Mouse (Mus musculus) stomach, postnatal 0 days (tissue): ENCODE results near the gene Stk4. TPM values are rescaled to one million over a fixed set of nuclear protein-coding genes. Genes with fewer than 3 reads are reported as not detected.

ENCODE experiments used
- ATAC-seq: fragments of 200-750 bp; cut with Nextera tagmentation; 2 replicates; pipeline ENCODE4 v1.8.0; 2017; ENCODE audit not compliant: low FRiP score, low TSS enrichment
- DNase-seq: peaks from one replicate; pipeline ENCODE4 v3.0.0-alpha.2; 2016; ENCODE audit warnings: low spot score
- H3K27ac ChIP-seq: fragments of 300-500 bp; sonication (generic); replicated peaks from 2 replicates; pipeline ENCODE4 v1.5.1; 2014; ENCODE audit warnings: mild to moderate bottlenecking, control low read depth
- H3K27me3 ChIP-seq: fragments of 300-500 bp; sonication (generic); 2 replicates; pipeline ENCODE4 v1.6.1; 2014; ENCODE audit warnings: low read length; ENCODE audit not compliant: control insufficient read depth, insufficient read depth
- H3K36me3 ChIP-seq: fragments of 300-500 bp; sonication (generic); 2 replicates; pipeline ENCODE4 v1.6.1; 2014; ENCODE audit warnings: low read length, mixed read lengths; ENCODE audit not compliant: control insufficient read depth, insufficient read depth
- H3K4me1 ChIP-seq: fragments of 300-500 bp; sonication (generic); replicated peaks from 2 replicates; pipeline ENCODE4 v1.6.1; 2014; ENCODE audit warnings: antibody characterized with exemption; ENCODE audit not compliant: control insufficient read depth, insufficient read depth
- H3K4me2 ChIP-seq: fragments of 300-500 bp; sonication (generic); replicated peaks from 2 replicates; pipeline ENCODE4 v1.6.1; 2014; ENCODE audit warnings: low read depth, mild to moderate bottlenecking, control low read depth, moderate library complexity
- H3K4me3 ChIP-seq: fragments of 300-500 bp; sonication (generic); 2 replicates; pipeline ENCODE4 v1.5.1; 2014; ENCODE audit warnings: low read depth, low read length, control low read depth
- H3K9ac ChIP-seq: fragments of 300-500 bp; sonication (generic); 2 replicates; pipeline ENCODE4 v1.6.1; 2014; ENCODE audit warnings: mild to moderate bottlenecking, low read length, control low read depth, mixed read lengths
- H3K9me3 ChIP-seq: fragments of 300-500 bp; sonication (generic); 2 replicates; pipeline ENCODE4 v1.6.1; 2016; ENCODE audit warnings: low read length; ENCODE audit not compliant: control insufficient read depth
- CTCF ChIP-seq: IDR thresholded peaks from 2 replicates; pipeline ENCODE4 v1.5.1; 2016; ENCODE audit warnings: antibody characterized with exemption, low read depth, mild to moderate bottlenecking, moderate library complexity
- EP300 ChIP-seq: optimal IDR thresholded peaks from 2 replicates; pipeline ENCODE3; 2016; ENCODE audit warnings: antibody characterized with exemption
- WGBS: fragments of 180-500 bp; shearing (Covaris S2); extraction: QIAGEN DNeasy Blood & Tissue Kit; methylation state at CpG from one replicate; pipeline ENCODE4 v1.1.7; 2014; 5-methylcytosine and 5-hydroxymethylcytosine counted together
- polyA plus RNA-seq: library from polyadenylated mRNA; unstranded; fragments of >200 nt; fragmentation: Nextera tagmentation; extraction: Ambion mirVana; gene quantifications from 2 replicates; pipeline ENCODE4 v1.2.1, GENCODE M21; 2015

Stk4 gene
- polyA plus RNA-seq, 1 experiment from 2014 or later = 13.6 TPM

GRCm38 (mm10) chr2:164108501-164108900, 38.4 kb downstream of the Stk4 start:
- no peak for TF ChIP-seq EP300
- no peak overlapping the region for H3K4me3 ChIP-seq
- no peak overlapping the region for H3K27ac ChIP-seq
- DNase-seq = no peak
- H3K9ac ChIP-seq = no peak overlapping the region
- no peaks in the 10 kb centered on the region for H3K9me3 ChIP-seq
- H3K27me3 ChIP-seq = no peaks in the 10 kb centered on the region
- no peak for ATAC-seq
- peaks cover 3% of the 10 kb centered on the region; the same call in 1 of the 2 replicates for H3K36me3 ChIP-seq
- H3K4me1 ChIP-seq = no peaks in the 10 kb centered on the region
- WGBS = 74% methylated on average over 4 of the region's 4 CpGs
- no peak overlapping the region for H3K4me2 ChIP-seq

- Histone ChIP-seq H3K27me3 (no peaks in the 10 kb centered on the region), H3K4me3 (no peak overlapping the region), H3K4me2 (no peak overlapping the region), H3K27ac (no peak overlapping the region), H3K4me1 (no peaks in the 10 kb centered on the region), H3K9me3 (no peaks in the 10 kb centered on the region), H3K36me3 (peaks cover 3% of the 10 kb centered on the region; the same call in 1 of the 2 replicates), H3K9ac (no peak overlapping the region)
- WGBS = 83% methylated on average over 8 of the region's 8 CpGs
- ATAC-seq (no peak), DNase-seq (no peak)
- no peak for TF ChIP-seq EP300
- TF ChIP-seq CTCF = no peak
Measured at GRCm38 (mm10) chr2:164111546-164111945, 41.4 kb downstream of the Stk4 start.

- no peaks in the 10 kb centered on the region for H3K27me3 ChIP-seq
- TF ChIP-seq CTCF (no peak), EP300 (no peak)
- 87% methylated on average over 6 of the region's 6 CpGs for WGBS
- H3K9ac ChIP-seq = no peak overlapping the region
- no peak overlapping the region for H3K4me2 ChIP-seq
- H3K4me1 ChIP-seq = no peaks in the 10 kb centered on the region
- DNase-seq (no peak), ATAC-seq (no peak)
- H3K9me3 ChIP-seq = no peaks in the 10 kb centered on the region
- no peak overlapping the region for H3K4me3 ChIP-seq
- H3K27ac ChIP-seq = no peak overlapping the region
- H3K36me3 ChIP-seq = peaks cover 5% of the 10 kb centered on the region; the same call in 1 of the 2 replicates
Measured at GRCm38 (mm10) chr2:164114051-164114450, 43.9 kb downstream of the Stk4 start.

- Histone ChIP-seq H3K27me3 (no peaks in the 10 kb centered on the region), H3K4me2 (no peak overlapping the region), H3K4me1 (no peaks in the 10 kb centered on the region), H3K9me3 (no peaks in the 10 kb centered on the region), H3K4me3 (no peak overlapping the region), H3K27ac (no peak overlapping the region), H3K9ac (no peak overlapping the region), H3K36me3 (peaks cover 6% of the 10 kb centered on the region; the same call in 1 of the 2 replicates)
- TF ChIP-seq EP300 (no peak), CTCF (no peak)
- DNase-seq = no peak
- 87% methylated on average over 10 of the region's 10 CpGs for WGBS
- ATAC-seq = no peak
Measured at GRCm38 (mm10) chr2:164115531-164115930, 45.4 kb downstream of the Stk4 start.

GRCm38 (mm10) chr2:164119503-164119902, 49.4 kb downstream of the Stk4 start:
- Histone ChIP-seq H3K4me3 (no peak overlapping the region), H3K27ac (no peak overlapping the region), H3K4me2 (no peak overlapping the region), H3K27me3 (no peaks in the 10 kb centered on the region), H3K9me3 (no peaks in the 10 kb centered on the region), H3K9ac (no peak overlapping the region), H3K4me1 (no peaks in the 10 kb centered on the region), H3K36me3 (peaks cover 6% of the 10 kb centered on the region; the same call in 1 of the 2 replicates)
- TF ChIP-seq EP300 (no peak), CTCF (no peak)
- WGBS = 84% methylated on average over 6 of the region's 6 CpGs
- DNase-seq (no peak), ATAC-seq (no peak)

GRCm38 (mm10) chr2:164123169-164123766, 53.1 kb downstream of the Stk4 start:
- 0 out of 2 replicates have a peak, but pooled peaks have one; percentile 10 for TF ChIP-seq CTCF
- TF ChIP-seq EP300 = no peak
- Histone ChIP-seq H3K27ac (no peak overlapping the region), H3K9ac (no peak overlapping the region), H3K4me2 (no peak overlapping the region), H3K4me3 (no peak overlapping the region), H3K27me3 (no peaks in the 10 kb centered on the region), H3K36me3 (peaks cover 3% of the 10 kb centered on the region; the same call in 1 of the 2 replicates), H3K4me1 (no peaks in the 10 kb centered on the region), H3K9me3 (no peaks in the 10 kb centered on the region)
- no peak for DNase-seq
- ATAC-seq = no peak
- 76% methylated on average over 5 of the region's 5 CpGs for WGBS
